Mouse (Mus musculus) ES-E14 (cell line): ENCODE results near the gene Gabbr2. TPM values are rescaled to one million over a fixed set of nuclear protein-coding genes. Genes with fewer than 3 reads are reported as not detected.

ENCODE experiments used
- DNase-seq: peaks from one replicate; pipeline ENCODE4 v3.0.0-alpha.2; 2013; ENCODE audit warnings: low read depth, low spot score
- H3K27ac ChIP-seq: 2 replicates; pipeline ENCODE4 v1.5.1; 2012; ENCODE audit warnings: low read depth, mild to moderate bottlenecking, low read length, moderate library complexity, mixed read lengths; ENCODE audit not compliant: poor library complexity, insufficient read depth, severe bottlenecking
- H3K36me3 ChIP-seq: 2 replicates; pipeline ENCODE4 v1.6.1; 2012; ENCODE audit warnings: mild to moderate bottlenecking, low read length, moderate library complexity, mixed read lengths; ENCODE audit not compliant: control insufficient read depth, poor library complexity, insufficient read depth, severe bottlenecking
- H3K4me1 ChIP-seq, 2 experiments: fragments of 150-350 bp in 1 of 2; sonication (generic) in 1 of 2; 2 replicates each; pipeline ENCODE4 v1.6.1; 2012; ENCODE audit warnings: low read length in 2 of 2, mild to moderate bottlenecking in 1 of 2, mixed read lengths in 1 of 2; ENCODE audit not compliant: control insufficient read depth in 2 of 2, insufficient read depth in 2 of 2, poor library complexity in 1 of 2
- H3K4me3 ChIP-seq, 2 experiments: fragments of 150-350 bp in 1 of 2; sonication (generic) in 1 of 2; 2 replicates each; pipeline ENCODE4 v1.5.1; 2012; ENCODE audit warnings: low read length in 2 of 2, low read depth in 1 of 2, mild to moderate bottlenecking in 1 of 2, mixed read lengths in 1 of 2; ENCODE audit not compliant: insufficient read depth in 1 of 2, poor library complexity in 1 of 2, severe bottlenecking in 1 of 2
- H3K9ac ChIP-seq: 2 replicates; pipeline ENCODE4 v1.6.1; 2012; ENCODE audit warnings: low read depth, mild to moderate bottlenecking, low read length, mixed read lengths; ENCODE audit not compliant: poor library complexity, insufficient read depth, severe bottlenecking
- H3K9me3 ChIP-seq: fragments of 150-350 bp; sonication (generic); 2 replicates; pipeline ENCODE4 v1.6.1; 2012; ENCODE audit warnings: low read depth, mild to moderate bottlenecking, low read length; ENCODE audit not compliant: control insufficient read depth, insufficient read depth
- CHD2 ChIP-seq: IDR thresholded peaks from 2 replicates; pipeline ENCODE4 v1.6.1; 2014; ENCODE audit warnings: mild to moderate bottlenecking, low read depth, low read length, inconsistent platforms
- HCFC1 ChIP-seq: IDR thresholded peaks from 2 replicates; pipeline ENCODE4 v1.6.1; 2012; ENCODE audit warnings: low read length, inconsistent platforms, borderline replicate concordance; ENCODE audit not compliant: insufficient read depth
- MAFK ChIP-seq: IDR thresholded peaks from 2 replicates; pipeline ENCODE4 v1.6.1; 2014; ENCODE audit warnings: mild to moderate bottlenecking, low read depth, low read length, inconsistent platforms; ENCODE audit not compliant: insufficient read depth
- ZC3H11A ChIP-seq: IDR thresholded peaks from 2 replicates; pipeline ENCODE4 v1.6.1; 2012; ENCODE audit warnings: low read depth, mild to moderate bottlenecking, inconsistent platforms, low read length, borderline replicate concordance
- ZNF384 ChIP-seq: IDR thresholded peaks from 2 replicates; pipeline ENCODE4 v1.6.1; 2012; ENCODE audit warnings: low read depth, low read length, inconsistent platforms
- in situ Hi-C, 2 experiments: fragments of 600-800 bp; cut with MboI; formaldehyde crosslinking; loops; one replicate each; pipeline ENCODE4 v1.15.1; 2025; ENCODE audit warnings: low sequenced_read_pairs in 2 of 2, inconsistent platforms in 1 of 2; ENCODE audit not compliant: unreplicated experiment in 2 of 2
- total RNA-seq: library from RNA; depleted of rRNA; stranded (reverse); fragments of 300-350 nt; gene quantifications from 2 replicates; pipeline ENCODE4 v1.2.3, GENCODE M21; 2012

The Gabbr2 gene
- total RNA-seq, 1 experiment = 0.09 TPM

- Histone ChIP-seq H3K27ac (no peak overlapping the region), H3K4me3 (no peak overlapping the region), H3K36me3 (no peaks in the 10 kb centered on the region), H3K4me1 (no peaks in the 10 kb centered on the region), H3K9me3 (no peaks in the 10 kb centered on the region), H3K9ac (no peak overlapping the region)
- TF ChIP-seq HCFC1 (no peak), MAFK (no peak), ZC3H11A (no peak), CHD2 (no peak), ZNF384 (no peak)
- in situ Hi-C loops = no loop called here
- DNase-seq = no peak
Measured at GRCm38 (mm10) chr4:46956966-46957365, 34.7 kb downstream of the Gabbr2 start.

- no peaks in the 10 kb centered on the region for H3K9me3 ChIP-seq
- no peaks in the 10 kb centered on the region for H3K36me3 ChIP-seq
- no peak overlapping the region for H3K27ac ChIP-seq
- H3K9ac ChIP-seq = no peak overlapping the region
- H3K4me1 ChIP-seq = no peaks in the 10 kb centered on the region
- no peak for TF ChIP-seq ZNF384
- TF ChIP-seq ZC3H11A = no peak
- no peak for TF ChIP-seq MAFK
- no peak for TF ChIP-seq HCFC1
- no peak for TF ChIP-seq CHD2
- in situ Hi-C loops = no loop called here
- no peak for DNase-seq
- H3K4me3 ChIP-seq = no peak overlapping the region
Measured at GRCm38 (mm10) chr4:46953021-46953420, 38.7 kb downstream of the Gabbr2 start.

- in situ Hi-C loops = no loop called here
Measured at GRCm38 (mm10) chr4:46952562-46952961, 39.1 kb downstream of the Gabbr2 start.

GRCm38 (mm10) chr4:46934291-46934690 is 57.4 kb downstream of the Gabbr2 start:
- Histone ChIP-seq H3K9me3 (no peaks in the 10 kb centered on the region), H3K4me1 (no peaks in the 10 kb centered on the region), H3K9ac (no peak overlapping the region), H3K36me3 (no peaks in the 10 kb centered on the region), H3K4me3 (no peak overlapping the region), H3K27ac (no peak overlapping the region)
- no peak for DNase-seq
- in situ Hi-C loops = no loop called here
- TF ChIP-seq HCFC1 (no peak), CHD2 (no peak), ZC3H11A (no peak), ZNF384 (no peak), MAFK (no peak)

More at GRCm38 (mm10) chr4:46952562-46952961, 39.1 kb downstream of the Gabbr2 start:
- Histone ChIP-seq H3K9me3 (no peaks in the 10 kb centered on the region), H3K9ac (no peak overlapping the region), H3K4me1 (no peaks in the 10 kb centered on the region), H3K4me3 (no peak overlapping the region), H3K27ac (no peak overlapping the region), H3K36me3 (no peaks in the 10 kb centered on the region)
- TF ChIP-seq HCFC1 = no peak
- no peak for TF ChIP-seq ZC3H11A
- TF ChIP-seq ZNF384 = no peak
- no peak for TF ChIP-seq CHD2
- no peak for TF ChIP-seq MAFK
- DNase-seq = no peak

GRCm38 (mm10) chr4:46933590-46933989 is 58.1 kb downstream of the Gabbr2 start:
- no peak overlapping the region for H3K4me3 ChIP-seq
- no peak for DNase-seq

More at GRCm38 (mm10) chr4:46933590-46933989, 58.1 kb downstream of the Gabbr2 start:
- H3K9ac ChIP-seq = no peak overlapping the region
- in situ Hi-C loops = no loop called here
- H3K9me3 ChIP-seq = no peaks in the 10 kb centered on the region
- H3K27ac ChIP-seq = no peak overlapping the region
- TF ChIP-seq MAFK = no peak
- no peak for TF ChIP-seq CHD2
- no peak for TF ChIP-seq ZNF384
- TF ChIP-seq ZC3H11A = no peak
- no peak for TF ChIP-seq HCFC1
- H3K36me3 ChIP-seq = no peaks in the 10 kb centered on the region
- no peaks in the 10 kb centered on the region for H3K4me1 ChIP-seq
